Mouse (Mus musculus) E14TG2a.4 (cell line): ENCODE measurements around the gene Lrrc23.

Experiments used
- CTCF ChIP-seq: conservative IDR thresholded peaks from 2 replicates; pipeline ENCODE4 v1.5.1; 2014; ENCODE audit warnings: low read length
- NANOG ChIP-seq: IDR thresholded peaks from 2 replicates; pipeline ENCODE4 v1.6.1; 2014; ENCODE audit warnings: borderline replicate concordance, low read length, mixed read lengths

DNA sequence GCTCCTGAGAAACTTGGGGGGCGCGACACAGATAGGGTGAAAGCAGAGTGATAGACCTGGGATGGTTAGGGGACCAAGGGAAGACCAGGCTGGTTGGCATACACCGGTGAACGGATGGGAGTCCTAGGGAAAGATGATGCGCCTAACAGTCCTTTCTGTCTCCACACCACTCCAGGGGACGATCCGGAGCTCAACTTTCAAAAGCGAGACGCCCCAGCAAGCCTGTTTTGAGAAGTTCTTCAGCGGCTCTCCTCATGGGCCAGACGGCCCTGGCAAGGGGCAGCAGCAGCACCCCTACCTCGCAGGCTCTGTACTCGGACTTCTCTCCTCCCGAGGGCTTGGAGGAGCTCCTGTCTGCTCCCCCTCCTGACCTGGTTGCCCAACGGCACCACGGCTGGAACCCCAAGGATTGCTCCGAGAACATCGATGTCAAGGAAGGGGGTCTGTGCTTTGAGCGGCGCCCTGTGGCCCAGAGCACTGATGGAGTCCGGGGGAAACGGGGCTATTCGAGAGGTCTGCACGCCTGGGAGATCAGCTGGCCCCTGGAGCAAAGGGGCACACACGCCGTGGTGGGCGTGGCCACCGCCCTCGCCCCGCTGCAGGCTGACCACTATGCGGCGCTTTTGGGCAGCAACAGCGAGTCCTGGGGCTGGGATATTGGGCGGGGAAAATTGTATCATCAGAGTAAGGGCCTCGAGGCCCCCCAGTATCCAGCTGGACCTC, 29.7 kb upstream of the Lrrc23 start:
- TF ChIP-seq CTCF (peak; percentile 12; the same call in 1 of the 2 replicates), NANOG (no peak)
